Mouse (Mus musculus) embryo, embryonic 10.5 days (tissue): ENCODE measurements around the gene 2900026A02Rik.
A peak's percentile ranks its signal among the peaks of the same experiment; 100 is the strongest.

ENCODE experiments used
- DNase-seq: peaks from one replicate; pipeline ENCODE4 v3.0.0-alpha.2; 2015; ENCODE audit warnings: low spot score

2900026A02Rik gene

DNA sequence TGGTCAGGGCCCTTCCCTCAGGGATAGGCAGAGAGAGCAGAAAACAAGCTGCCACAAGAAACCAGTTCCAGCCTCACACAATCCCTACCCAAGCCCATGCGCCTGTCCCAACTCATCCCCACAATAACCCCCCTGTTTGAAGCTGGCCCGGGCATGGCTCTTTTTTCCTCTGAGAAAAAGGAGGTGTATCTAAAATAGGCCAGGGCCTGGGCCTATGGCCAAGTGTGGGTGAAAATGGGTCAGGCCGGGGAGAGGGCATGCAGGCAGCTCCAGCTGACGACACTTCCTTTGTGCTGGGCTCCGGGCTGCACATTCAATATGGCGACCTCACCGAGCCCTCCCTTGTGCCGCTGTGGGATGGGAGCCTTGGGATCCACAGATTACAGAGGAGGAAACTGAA lies 177.5 kb downstream of the 2900026A02Rik start:
- DNase-seq = no peak

DNA sequence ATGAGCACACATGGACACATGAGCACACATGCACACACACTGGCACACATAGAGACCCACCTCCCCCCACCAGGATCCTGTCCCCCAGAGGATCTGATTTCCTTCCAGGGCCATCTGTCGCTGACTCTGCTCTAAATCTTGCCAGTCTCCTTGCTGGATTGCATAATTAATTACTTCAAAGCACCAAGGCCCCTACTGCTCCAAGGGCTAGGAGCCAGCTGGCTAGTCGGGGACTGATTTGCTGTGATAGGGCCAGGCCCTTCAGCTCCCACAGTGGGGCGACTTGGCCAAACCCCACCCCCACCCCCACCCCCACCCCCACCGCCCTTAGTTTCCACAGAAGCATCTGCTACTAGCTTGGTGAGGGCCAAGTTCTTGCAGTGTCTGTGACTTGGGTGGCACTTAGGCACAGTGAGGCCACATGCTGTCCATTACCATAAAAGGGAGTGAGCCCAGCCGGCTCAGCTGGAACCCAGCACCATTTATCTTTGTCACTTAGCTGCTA lies 179.4 kb downstream of the 2900026A02Rik start:
- DNase-seq = peak; percentile 72

DNA sequence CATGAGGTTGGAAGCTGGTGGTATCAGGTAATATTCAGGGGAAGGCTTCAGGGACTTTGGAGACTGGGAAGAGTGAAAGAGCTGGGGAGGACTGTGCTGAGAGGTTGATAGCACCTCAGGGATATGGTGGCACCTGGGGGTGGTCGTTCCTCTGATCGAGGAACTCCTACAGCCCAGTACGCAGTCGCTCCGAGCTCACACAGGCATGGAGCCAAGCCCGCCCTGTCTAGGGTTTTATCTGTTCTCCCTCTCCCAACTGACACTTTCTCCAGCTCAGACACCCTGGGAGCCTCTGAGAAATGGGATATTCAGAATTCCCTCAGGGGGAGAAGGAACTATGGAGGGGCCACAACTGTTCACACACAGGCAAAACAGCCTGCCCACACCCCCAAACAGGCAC lies 180.3 kb downstream of the 2900026A02Rik start:
- no peak for DNase-seq

DNA sequence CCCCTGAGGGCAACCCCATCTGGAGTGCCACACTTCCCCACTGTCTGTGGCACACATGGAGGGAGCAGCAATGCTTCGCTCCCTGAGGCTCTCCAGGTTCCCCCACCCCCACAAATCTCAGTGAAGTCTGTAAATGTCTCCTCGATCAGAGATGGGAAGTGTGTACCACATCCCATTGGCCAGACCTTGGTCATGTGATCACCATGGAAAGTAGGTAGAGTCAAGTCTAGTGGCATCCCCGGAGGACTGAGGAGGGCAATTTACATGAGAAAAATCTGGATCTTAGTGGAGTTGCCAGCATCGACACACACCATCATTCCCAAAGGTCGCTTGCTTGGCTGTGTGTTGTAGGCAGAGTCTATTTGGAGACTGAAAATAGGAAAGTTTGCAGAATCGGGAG lies 182.4 kb downstream of the 2900026A02Rik start:
- no peak for DNase-seq
